Comparison of ENCODE assay signal across 28 mouse cellular contexts in the genomic region with DNA sequence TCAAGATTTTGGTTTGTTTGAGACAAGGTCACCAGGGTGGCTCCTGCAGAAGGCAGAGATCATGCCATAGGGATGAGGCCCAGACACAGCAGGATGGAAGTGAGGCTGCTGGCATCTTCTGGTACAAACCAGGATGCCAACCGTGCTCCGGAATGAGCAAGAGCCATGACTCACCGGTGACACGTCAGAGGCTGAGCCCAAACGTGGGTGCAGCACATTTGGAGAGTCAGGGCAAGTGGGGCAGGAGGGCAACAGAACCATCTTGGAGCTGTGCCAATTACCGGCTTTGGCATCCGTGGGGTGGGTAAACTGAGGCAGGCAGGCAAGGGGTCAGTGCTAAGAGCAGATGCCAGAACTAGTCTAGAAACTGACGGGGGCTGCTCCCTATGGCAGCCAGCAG. TPM values are rescaled to one million over a fixed set of nuclear protein-coding genes. Genes with fewer than 3 reads are reported as not detected.
DNase-seq lines count a peak whose midpoint lies in the region; ATAC-seq and TF ChIP-seq lines count a peak whose summit lies in the region.
"Had no signal": no experiment of that assay in that cellular context is flagged by ENCODE, and none has a peak within 500 bp of the region (broad histone marks: within the 10 kb centered on the region; RNA-seq: fewer than 3 reads in every experiment).

No protein-coding gene starts in this region.

- no peaks in the 10 kb centered on the region for H3K36me3 ChIP-seq in megakaryocyte, embryonic 14.5 days (replicated peaks; ENCODE audit: low read length)
- H3K36me3 ChIP-seq in stomach, postnatal 0 days (ENCODE audit: control insufficient read depth, insufficient read depth, low read length): no peaks in the 10 kb centered on the region
- H3K36me3 ChIP-seq: hindbrain, embryonic 12.5 days; liver, embryonic 12.5 days; midbrain, embryonic 10.5 days had no signal

- H3K27ac ChIP-seq in stomach, postnatal 0 days (replicated peaks): no peak overlapping the region
- H3K27ac ChIP-seq: forebrain, embryonic 13.5 days; hindbrain, embryonic 12.5 days; kidney, postnatal 0 days; liver, embryonic 12.5 days; midbrain, embryonic 10.5 days had no signal

- no peak overlapping the region for H3K4me2 ChIP-seq in stomach, postnatal 0 days (replicated peaks; ENCODE audit: low read depth)
- H3K4me2 ChIP-seq: forebrain, embryonic 13.5 days; heart, embryonic 11.5 days; hindbrain, embryonic 12.5 days; liver, embryonic 12.5 days had no signal

- H3K9ac ChIP-seq in stomach, postnatal 0 days (ENCODE audit: low read length): no peak overlapping the region
- H3K9ac ChIP-seq: forebrain, embryonic 13.5 days; hindbrain, embryonic 12.5 days; liver, embryonic 12.5 days had no signal

- peak overlapping the region; percentile 35 for H3K4me3 ChIP-seq in megakaryocyte, embryonic 14.5 days (replicated peaks)
- H3K4me3 ChIP-seq in stomach, postnatal 0 days (ENCODE audit: low read depth, low read length): no peak overlapping the region
- H3K4me3 ChIP-seq: forebrain, embryonic 13.5 days; hindbrain, embryonic 12.5 days; liver, embryonic 12.5 days; midbrain, embryonic 10.5 days had no signal

- 70% methylated on average over 8 of the region's 8 CpGs for WGBS in stomach, postnatal 0 days

- intact Hi-C loops in heart, postnatal 36 days (cut with DNase I): no loop called here

- peaks cover 18% of the 10 kb centered on the region for H3K27me3 ChIP-seq in megakaryocyte, embryonic 14.5 days (replicated peaks)
- H3K27me3 ChIP-seq in stomach, postnatal 0 days (ENCODE audit: control insufficient read depth, insufficient read depth, low read length): no peaks in the 10 kb centered on the region
- H3K27me3 ChIP-seq: forebrain, embryonic 13.5 days; hindbrain, embryonic 12.5 days; liver, embryonic 12.5 days had no signal

- H3K4me1 ChIP-seq in megakaryocyte, embryonic 14.5 days: peaks cover 13% of the 10 kb centered on the region
- no peaks in the 10 kb centered on the region for H3K4me1 ChIP-seq in stomach, postnatal 0 days (replicated peaks; ENCODE audit: control insufficient read depth, insufficient read depth)
- H3K4me1 ChIP-seq: forebrain, embryonic 13.5 days; hindbrain, embryonic 12.5 days; liver, embryonic 12.5 days; midbrain, embryonic 10.5 days had no signal

- ATAC-seq in megakaryocyte, adult 5-6 weeks (ENCODE audit: poor library complexity, severe bottlenecking): no peak
- no peak for ATAC-seq in stomach, postnatal 0 days (ENCODE audit: low FRiP score, low TSS enrichment)
- ATAC-seq: forebrain, embryonic 13.5 days; liver, embryonic 12.5 days had no signal

- TF ChIP-seq CTCF in stomach, postnatal 0 days (IDR thresholded peaks at IDR 0.05; ENCODE audit: low read depth): no peak

- DNase-seq in NIH3T3 (ENCODE audit: low read depth): peak; percentile 74
- DNase-seq in adrenal gland, postnatal 14 days: peak; percentile 66
- DNase-seq in stomach, postnatal 0 days (ENCODE audit: low spot score): peak; percentile 43
- no peak for DNase-seq in testis, postnatal 14 days (ENCODE audit: low spot score)
- no peak for DNase-seq in lung, postnatal 14 days
- no peak for DNase-seq in heart, postnatal 36 days
- DNase-seq: cerebellum, adult 9-10 months; heart, postnatal 10 days; kidney, adult 18-20 months; lung, adult 2 months; lung, postnatal 36 days; thymus, postnatal 36 days had no signal

- TF ChIP-seq EP300 in stomach, postnatal 0 days (optimal IDR thresholded peaks at IDR 0.05): no peak

- peaks cover 33% of the 10 kb centered on the region for H3K9me3 ChIP-seq in megakaryocyte, embryonic 14.5 days
- no peaks in the 10 kb centered on the region for H3K9me3 ChIP-seq in stomach, postnatal 0 days (ENCODE audit: control insufficient read depth, low read length)
- H3K9me3 ChIP-seq: forebrain, embryonic 13.5 days; hindbrain, embryonic 12.5 days; liver, embryonic 12.5 days; midbrain, embryonic 10.5 days had no signal

RNA-seq across cellular contexts. Expression of a gene that starts 23.6 kb away (rescaled TPM):
- not detected in 2 replicates for polyA plus RNA-seq in megakaryocyte, embryonic 14.5 days (2012; ENCODE audit: insufficient read depth, low replicate concordance)
- total RNA-seq in megakaryocyte, adult 5-6 weeks (2015): not detected in 2 replicates
- not detected in 2 replicates for total RNA-seq in megakaryocyte, adult 5-6 weeks (2017)
- total RNA-seq in adrenal gland, postnatal 14 days (2021): not detected in 2 replicates
- polyA plus RNA-seq in stomach, postnatal 0 days (2015; fragmentation: Nextera tagmentation; extraction: Ambion mirVana): 0.34 and 0.64 TPM in 2 replicates
- not detected for total RNA-seq in heart, postnatal 36 days (2021)
- total RNA-seq: gastrocnemius, postnatal 4 days; heart, postnatal 10 days; layer of hippocampus, adult 18-20 months had no signal
- polyA plus RNA-seq: cortical plate, adult 2 months; embryonic facial prominence, embryonic 11.5 days; forebrain, embryonic 13.5 days; heart, embryonic 11.5 days; hindbrain, embryonic 12.5 days; kidney, postnatal 0 days; limb, embryonic 11.5 days; liver, embryonic 12.5 days; lung, adult 2 months; midbrain, embryonic 10.5 days; neural tube, embryonic 11.5 days; small intestine, adult 2 months; testis, adult 2 months had no signal

RNA-seq across cellular contexts. Expression of a gene that starts 58.9 kb away (rescaled TPM):
- polyA plus RNA-seq in megakaryocyte, embryonic 14.5 days (2012; ENCODE audit: insufficient read depth, low replicate concordance): 1.0 TPM in 1 of 2 replicates, not detected in the other
- total RNA-seq in megakaryocyte, adult 5-6 weeks (2015): 0.11 and 2.2 TPM in 2 replicates
- total RNA-seq in megakaryocyte, adult 5-6 weeks (2017): 0.26 and 0.81 TPM in 2 replicates
- total RNA-seq in adrenal gland, postnatal 14 days (2021): 0.15 and 0.60 TPM in 2 replicates
- 0.22 and 0.23 TPM in 2 replicates for polyA plus RNA-seq in stomach, postnatal 0 days (2015; fragmentation: Nextera tagmentation; extraction: Ambion mirVana)
- under 1 TPM in 1 of 2 experiments, not detected in 1; 0.25 TPM for total RNA-seq in heart, postnatal 36 days (2021)

RNA-seq across cellular contexts. Expression of a gene that starts 59.0 kb away (rescaled TPM):
- 90.4 and 277 TPM in 2 replicates for polyA plus RNA-seq in megakaryocyte, embryonic 14.5 days (2012; ENCODE audit: insufficient read depth, low replicate concordance)
- total RNA-seq in megakaryocyte, adult 5-6 weeks (2015): 118 and 123 TPM in 2 replicates
- total RNA-seq in megakaryocyte, adult 5-6 weeks (2017): 153 and 156 TPM in 2 replicates
- total RNA-seq in adrenal gland, postnatal 14 days (2021): 251 and 259 TPM in 2 replicates
- polyA plus RNA-seq in stomach, postnatal 0 days (2015; fragmentation: Nextera tagmentation; extraction: Ambion mirVana): 253 and 262 TPM in 2 replicates
- total RNA-seq in heart, postnatal 36 days (2021): 100 to 1,000 TPM; 247 to 253 TPM

Comparison
In these comparisons a context has a peak if more than half of its experiments do, and no peak if none do; other contexts are left out.
1. DNase-seq: peak in NIH3T3 (single experiment), adrenal gland, postnatal 14 days (single experiment) and stomach, postnatal 0 days (single experiment); none in testis, postnatal 14 days (single experiment), lung, postnatal 14 days (single experiment) and heart, postnatal 36 days (0 of 2).